Mouse (Mus musculus) intestine, postnatal 0 days (tissue): ENCODE data around the gene Tm9sf3. TPM values are rescaled to one million over a fixed set of nuclear protein-coding genes. Genes with fewer than 3 reads are reported as not detected.
A peak's percentile ranks its signal among the peaks of the same experiment; 100 is the strongest.

Experiments
- ATAC-seq: fragments of 200-750 bp; cut with Nextera tagmentation; 2 replicates; pipeline ENCODE4 v1.8.0; 2017; ENCODE audit warnings: mild to moderate bottlenecking, moderate TSS enrichment, moderate library complexity
- H3K27ac ChIP-seq: fragments of 300-500 bp; sonication (generic); 2 replicates; pipeline ENCODE4 v1.5.1; 2014; ENCODE audit warnings: mild to moderate bottlenecking, low read depth, low read length, moderate library complexity
- H3K27me3 ChIP-seq: fragments of 300-500 bp; sonication (generic); replicated peaks from 2 replicates; pipeline ENCODE4 v1.6.1; 2014; ENCODE audit warnings: low read length, mixed read lengths; ENCODE audit not compliant: control insufficient read depth, insufficient read depth
- H3K36me3 ChIP-seq: fragments of 300-500 bp; sonication (generic); 2 replicates; pipeline ENCODE4 v1.6.1; 2014; ENCODE audit warnings: mild to moderate bottlenecking, moderate library complexity; ENCODE audit not compliant: control insufficient read depth, insufficient read depth
- H3K4me1 ChIP-seq: fragments of 300-500 bp; sonication (generic); replicated peaks from 2 replicates; pipeline ENCODE4 v1.6.1; 2014; ENCODE audit warnings: antibody characterized with exemption, low read length, mixed read lengths; ENCODE audit not compliant: control insufficient read depth, insufficient read depth
- H3K4me2 ChIP-seq: fragments of 300-500 bp; sonication (generic); replicated peaks from 2 replicates; pipeline ENCODE4 v1.6.1; 2014; ENCODE audit warnings: low read depth, mild to moderate bottlenecking, moderate library complexity
- H3K4me3 ChIP-seq: fragments of 300-500 bp; sonication (generic); 2 replicates; pipeline ENCODE4 v1.5.1; 2014; ENCODE audit warnings: low read depth, low read length
- H3K9ac ChIP-seq: fragments of 300-500 bp; sonication (generic); 2 replicates; pipeline ENCODE4 v1.6.1; 2014; ENCODE audit warnings: mild to moderate bottlenecking, low read depth, low read length
- H3K9me3 ChIP-seq: fragments of 300-500 bp; sonication (generic); 2 replicates; pipeline ENCODE4 v1.6.1; 2016; ENCODE audit warnings: mixed run types; ENCODE audit not compliant: control insufficient read depth
- CTCF ChIP-seq: sonication (generic); IDR thresholded peaks from 2 replicates; pipeline ENCODE4 v1.5.1; 2016; ENCODE audit warnings: low read depth, mild to moderate bottlenecking, control low read depth, antibody characterized with exemption, moderate library complexity
- WGBS: fragments of 180-500 bp; shearing (Covaris S2); extraction: QIAGEN DNeasy Blood & Tissue Kit; methylation state at CpG from one replicate; pipeline ENCODE4 v1.1.7; 2014; 5-methylcytosine and 5-hydroxymethylcytosine counted together
- polyA plus RNA-seq: library from polyadenylated mRNA; unstranded; fragments of >200 nt; fragmentation: Nextera tagmentation; extraction: Ambion mirVana; gene quantifications from 2 replicates; pipeline ENCODE4 v1.2.1, GENCODE M21; 2015

The Tm9sf3 gene
- polyA plus RNA-seq, 1 experiment from 2014 or later = 105 TPM

- Histone ChIP-seq H3K4me2 (no peak overlapping the region), H3K9ac (no peak overlapping the region), H3K27me3 (peaks cover 26% of the 10 kb centered on the region), H3K36me3 (peaks cover 8% of the 10 kb centered on the region), H3K4me3 (no peak overlapping the region), H3K27ac (no peak overlapping the region), H3K4me1 (0 out of 2 replicates have a peak, but pooled peaks cover 12% of the 10 kb centered on the region), H3K9me3 (no peaks in the 10 kb centered on the region)
- WGBS = 14% methylated on average over 7 of the region's 7 CpGs
- TF ChIP-seq CTCF = no peak
- no peak for ATAC-seq
Observed at GRCm38 (mm10) chr19:41208326-41208725, 55.5 kb downstream of the Tm9sf3 start.

GRCm38 (mm10) chr19:41206811-41207344, 56.9 kb downstream of the Tm9sf3 start, which contains the start of gene Tll2:
Tll2 (minus strand) TSS chr19:41206835.
- H3K9ac ChIP-seq = no peak within 1 kb of the TSS
- ATAC-seq = peak; percentile 79
- TF ChIP-seq CTCF = peak; percentile 9; the same call in 1 of the 2 replicates

GRCm38 (mm10) chr19:41206041-41206810, 57.6 kb downstream of the Tm9sf3 start:
- Histone ChIP-seq H3K4me1 (0 out of 2 replicates have a peak, but pooled peaks cover 12% of the 10 kb centered on the region), H3K36me3 (peaks cover 4% of the 10 kb centered on the region; the same call in 1 of the 2 replicates), H3K27me3 (peaks cover 26% of the 10 kb centered on the region), H3K27ac (no peak overlapping the region), H3K4me3 (peak overlapping the region; percentile 36), H3K9me3 (no peaks in the 10 kb centered on the region), H3K9ac (no peak overlapping the region), H3K4me2 (peak overlapping the region; percentile 74)
- TF ChIP-seq CTCF = no peak
- no peak; the same call in 1 of the 2 replicates for ATAC-seq
- under 1% methylated on average over 46 of the region's 46 CpGs for WGBS

More at GRCm38 (mm10) chr19:41206811-41207344, 56.9 kb downstream of the Tm9sf3 start, which contains the start of gene Tll2:
- H3K4me2 ChIP-seq = peak within 1 kb of the TSS; percentile 74
- 2% methylated on average over 32 of the region's 32 CpGs for WGBS
- H3K4me1 ChIP-seq = 0 out of 2 replicates have a peak, but pooled peaks cover 12% of the 10 kb centered on the region
- H3K27ac ChIP-seq = no peak within 1 kb of the TSS
- peaks cover 4% of the 10 kb centered on the region; the same call in 1 of the 2 replicates for H3K36me3 ChIP-seq
- peak within 1 kb of the TSS; percentile 36 for H3K4me3 ChIP-seq
- no peaks in the 10 kb centered on the region for H3K9me3 ChIP-seq
- peaks cover 26% of the 10 kb centered on the region for H3K27me3 ChIP-seq

DNA sequence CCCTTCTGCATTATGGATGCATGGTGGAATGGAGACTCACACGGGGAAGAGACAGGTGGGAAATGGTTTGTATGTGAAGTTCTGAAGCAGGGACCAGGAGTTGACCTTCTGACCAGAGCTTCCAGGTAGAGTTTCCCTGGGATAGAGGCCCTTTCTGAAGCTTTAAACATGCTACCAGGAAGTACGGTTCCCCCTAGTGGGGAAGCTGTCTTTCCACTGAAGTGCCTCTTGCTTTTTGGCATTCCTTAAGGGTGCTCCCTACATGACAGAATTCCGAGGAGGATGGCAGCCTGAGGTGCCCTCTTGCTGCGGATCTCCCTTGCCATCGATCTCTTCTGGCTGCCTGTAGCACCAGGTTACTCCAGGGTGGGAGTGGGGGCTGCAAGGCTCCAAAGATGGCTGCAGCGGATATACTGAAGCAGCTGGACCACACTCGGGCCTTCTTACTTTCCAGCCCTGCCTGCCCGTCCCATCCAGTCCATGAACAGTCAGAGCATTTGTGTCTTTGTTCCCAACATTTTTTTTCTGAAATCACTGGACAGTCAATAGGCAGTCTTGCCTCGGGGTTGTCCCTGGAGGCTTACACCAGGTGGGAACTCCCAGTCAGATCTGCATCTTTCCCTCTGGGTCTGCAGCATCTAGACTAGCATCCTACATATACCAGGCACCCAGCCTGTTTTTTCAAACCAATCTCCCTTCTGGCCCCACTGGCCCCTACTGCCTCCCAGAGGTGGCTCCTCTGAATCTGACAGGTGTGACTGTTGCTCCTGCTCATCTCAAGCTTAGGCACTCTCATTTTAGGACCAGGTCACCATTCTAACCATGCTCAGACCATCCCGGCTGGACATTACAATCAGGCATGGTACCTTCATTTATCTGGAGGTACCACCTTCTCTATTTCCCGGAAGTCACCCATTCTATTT, 59.4 kb downstream of the Tm9sf3 start:
- peaks cover 26% of the 10 kb centered on the region for H3K27me3 ChIP-seq
- peak; percentile 66 for TF ChIP-seq CTCF
- H3K4me3 ChIP-seq = no peak overlapping the region
- WGBS = 68% methylated on average over 11 of the region's 11 CpGs
- H3K9ac ChIP-seq = no peak overlapping the region
- H3K9me3 ChIP-seq = no peaks in the 10 kb centered on the region
- no peak overlapping the region for H3K27ac ChIP-seq
- 0 out of 2 replicates have a peak, but pooled peaks cover 12% of the 10 kb centered on the region for H3K4me1 ChIP-seq
- no peaks in the 10 kb centered on the region for H3K36me3 ChIP-seq
- ATAC-seq = no peak
- H3K4me2 ChIP-seq = no peak overlapping the region

- Histone ChIP-seq H3K36me3 (no peaks in the 10 kb centered on the region), H3K4me2 (no peak overlapping the region), H3K27me3 (no peaks in the 10 kb centered on the region; the same call in 1 of the 2 replicates), H3K9me3 (no peaks in the 10 kb centered on the region), H3K4me1 (no peaks in the 10 kb centered on the region), H3K4me3 (no peak overlapping the region), H3K27ac (no peak overlapping the region), H3K9ac (no peak overlapping the region)
- WGBS = 82% methylated on average over 12 of the region's 12 CpGs
- ATAC-seq = no peak
- no peak for TF ChIP-seq CTCF
Observed at GRCm38 (mm10) chr19:41197606-41198005, 66.2 kb downstream of the Tm9sf3 start.
